Mouse (Mus musculus): ENCODE measurements around the gene H2-DMb2.

DNA sequence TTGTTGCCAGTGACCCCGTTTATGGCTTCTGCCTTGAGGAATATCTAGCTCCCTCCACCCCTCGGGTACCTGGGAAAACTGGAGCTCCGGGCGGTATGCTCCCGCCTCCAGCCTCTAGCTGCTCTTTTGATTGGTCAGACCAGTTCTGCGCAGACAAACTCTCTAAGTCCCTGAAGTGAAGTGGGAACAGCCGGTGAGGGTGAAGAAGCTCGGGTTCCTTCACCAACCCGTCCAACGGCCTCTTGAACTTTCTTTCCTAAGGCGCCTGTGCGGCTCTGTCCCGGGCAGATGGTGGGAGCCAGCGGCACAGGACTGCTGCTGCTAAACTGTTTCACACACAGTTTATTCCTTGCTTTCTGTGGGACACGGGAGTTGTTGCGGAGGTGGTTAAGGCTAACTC, 3.7 kb upstream of the H2-DMb2 start:
- TF ChIP-seq EP300 (IDR thresholded peaks at IDR 0.05; ENCODE audit: low read depth) (no peak), CTCF (IDR thresholded peaks at IDR 0.05; ENCODE audit: low read depth) (no peak)

All from liver, postnatal 0 days (tissue).